Mouse (Mus musculus) ES-Bruce4 (cell line): ENCODE data around the gene Cfap97d2. TPM values are rescaled to one million over a fixed set of nuclear protein-coding genes. Genes with fewer than 3 reads are reported as not detected.

Experiments
- H3K27ac ChIP-seq: 2 replicates; pipeline ENCODE4 v1.5.1; 2012; ENCODE audit warnings: low read length, inconsistent platforms; ENCODE audit not compliant: insufficient read depth
- H3K27me3 ChIP-seq: 2 replicates; pipeline ENCODE4 v1.6.1; 2012; ENCODE audit warnings: mild to moderate bottlenecking, low read length, inconsistent platforms; ENCODE audit not compliant: control insufficient read depth, poor library complexity, insufficient read depth, severe bottlenecking
- H3K36me3 ChIP-seq: 2 replicates; pipeline ENCODE4 v1.6.1; 2012; ENCODE audit warnings: inconsistent platforms, mild to moderate bottlenecking, low read length, moderate library complexity; ENCODE audit not compliant: control insufficient read depth, poor library complexity, insufficient read depth, severe bottlenecking
- H3K4me1 ChIP-seq: one replicate; pipeline ENCODE4 v1.8.1; 2011; ENCODE audit warnings: low read length; ENCODE audit not compliant: control insufficient read depth, insufficient read depth
- H3K4me3 ChIP-seq: 2 replicates; pipeline ENCODE4 v1.5.1; 2011; ENCODE audit warnings: low read depth, mild to moderate bottlenecking, low read length
- H3K9ac ChIP-seq: 2 replicates; pipeline ENCODE4 v1.6.1; 2012; ENCODE audit warnings: low read depth, mild to moderate bottlenecking, inconsistent platforms; ENCODE audit not compliant: poor library complexity, severe bottlenecking
- H3K9me3 ChIP-seq: replicated peaks from 2 replicates; pipeline ENCODE4 v1.6.1; 2012; ENCODE audit warnings: mild to moderate bottlenecking, low read length, inconsistent platforms; ENCODE audit not compliant: control insufficient read depth, poor library complexity, insufficient read depth, severe bottlenecking
- CTCF ChIP-seq: IDR thresholded peaks from one replicate; pipeline ENCODE4 v1.8.1; 2011; ENCODE audit warnings: low read depth, low read length
- EP300 ChIP-seq: IDR thresholded peaks from 2 replicates; pipeline ENCODE4 v1.6.1; 2011; ENCODE audit warnings: low read depth, low read length; ENCODE audit not compliant: insufficient read depth
- POLR2A ChIP-seq: IDR thresholded peaks from one replicate; pipeline ENCODE4 v1.8.1; 2011; ENCODE audit warnings: low read length; ENCODE audit not compliant: insufficient read depth
- polyA plus RNA-seq: library from polyadenylated mRNA; stranded (reverse); fragments of >200 nt; gene quantifications from 2 replicates; pipeline ENCODE4 v1.2.4, GENCODE M21; 2011; ENCODE audit warnings: low read depth; ENCODE audit not compliant: missing spikeins, insufficient read depth, insufficient read length

The Cfap97d2 gene
- polyA plus RNA-seq, 1 experiment: not detected

DNA sequence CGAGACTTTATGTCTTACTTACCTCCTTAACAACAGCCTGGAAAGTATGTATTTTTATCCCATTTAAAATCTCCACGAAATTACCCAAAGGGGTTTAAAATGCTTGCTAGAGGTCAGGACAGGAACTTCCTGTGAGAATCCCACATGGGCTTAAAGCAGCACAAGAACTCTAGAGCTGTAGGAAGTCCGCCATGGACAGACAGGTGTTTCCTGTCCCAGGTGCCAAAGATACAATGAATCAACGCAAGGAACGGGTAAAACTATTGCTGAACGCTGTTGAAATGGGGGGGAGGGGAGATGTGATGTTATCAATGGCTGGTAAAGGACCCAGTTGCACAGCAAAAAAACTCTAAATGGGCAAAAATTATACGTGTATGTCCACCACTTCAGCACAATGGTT is 21.6 kb upstream of the Cfap97d2 start:
- Histone ChIP-seq H3K4me1 (no peaks in the 10 kb centered on the region), H3K9ac (no peak overlapping the region), H3K9me3 (no peaks in the 10 kb centered on the region), H3K36me3 (no peaks in the 10 kb centered on the region), H3K4me3 (no peak overlapping the region), H3K27ac (no peak overlapping the region), H3K27me3 (no peaks in the 10 kb centered on the region)
- no peak for TF ChIP-seq EP300
- TF ChIP-seq CTCF: no peak
- no peak for TF ChIP-seq POLR2A

DNA sequence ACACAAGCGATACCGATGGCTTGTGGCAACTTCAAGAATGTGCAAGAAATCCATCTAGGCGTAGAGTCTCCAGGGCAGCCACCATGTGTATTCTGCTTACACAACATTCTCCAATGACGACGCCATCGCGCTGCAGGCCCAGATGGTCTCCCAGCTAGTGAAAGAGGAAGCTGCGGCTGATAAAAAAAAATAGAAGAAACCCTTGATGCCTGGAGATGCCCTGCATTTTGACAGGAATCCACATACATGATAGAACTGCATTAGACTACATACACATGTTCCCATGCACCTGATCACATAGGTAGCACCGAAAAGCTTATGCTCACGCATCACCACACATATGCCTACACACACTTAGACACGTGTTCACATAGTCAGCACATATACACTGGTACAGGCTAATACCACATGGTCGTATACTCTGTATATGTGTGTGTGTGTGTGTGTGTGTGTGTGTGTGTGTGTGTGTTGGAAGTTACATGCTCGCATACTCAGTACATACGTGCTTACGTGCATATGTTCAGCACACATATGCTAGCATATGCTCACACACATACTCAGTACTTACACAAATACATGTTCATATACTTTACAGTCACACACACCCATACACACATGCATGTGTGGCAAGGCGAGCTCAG is 19.9 kb upstream of the Cfap97d2 start:
- Histone ChIP-seq H3K4me3 (no peak overlapping the region), H3K4me1 (no peaks in the 10 kb centered on the region), H3K9ac (no peak overlapping the region), H3K36me3 (no peaks in the 10 kb centered on the region), H3K27ac (no peak overlapping the region), H3K9me3 (no peaks in the 10 kb centered on the region), H3K27me3 (no peaks in the 10 kb centered on the region)
- TF ChIP-seq EP300 (no peak), POLR2A (no peak), CTCF (no peak)

DNA sequence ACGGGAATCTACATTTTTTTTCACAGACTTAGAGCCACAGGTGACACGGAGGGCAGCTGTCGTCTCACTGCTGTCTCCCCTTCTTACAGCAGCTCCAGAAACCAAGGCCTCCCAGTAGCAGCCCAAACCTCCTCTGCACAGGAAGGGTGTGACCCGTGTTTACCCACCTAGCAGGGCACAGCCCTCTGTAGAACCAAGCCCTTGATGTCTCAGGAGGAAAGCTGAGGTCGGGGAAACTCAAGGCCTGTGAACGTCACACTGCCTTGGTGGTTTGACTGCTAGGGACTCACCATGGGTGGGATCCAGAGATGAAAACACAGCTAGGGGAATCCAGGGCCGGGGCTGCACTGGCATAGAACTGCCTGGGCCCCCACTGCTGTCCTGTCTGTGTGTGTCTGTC is 19.3 kb upstream of the Cfap97d2 start:
- TF ChIP-seq POLR2A: no peak
- TF ChIP-seq EP300: no peak
- TF ChIP-seq CTCF: no peak
- no peak overlapping the region for H3K27ac ChIP-seq

DNA sequence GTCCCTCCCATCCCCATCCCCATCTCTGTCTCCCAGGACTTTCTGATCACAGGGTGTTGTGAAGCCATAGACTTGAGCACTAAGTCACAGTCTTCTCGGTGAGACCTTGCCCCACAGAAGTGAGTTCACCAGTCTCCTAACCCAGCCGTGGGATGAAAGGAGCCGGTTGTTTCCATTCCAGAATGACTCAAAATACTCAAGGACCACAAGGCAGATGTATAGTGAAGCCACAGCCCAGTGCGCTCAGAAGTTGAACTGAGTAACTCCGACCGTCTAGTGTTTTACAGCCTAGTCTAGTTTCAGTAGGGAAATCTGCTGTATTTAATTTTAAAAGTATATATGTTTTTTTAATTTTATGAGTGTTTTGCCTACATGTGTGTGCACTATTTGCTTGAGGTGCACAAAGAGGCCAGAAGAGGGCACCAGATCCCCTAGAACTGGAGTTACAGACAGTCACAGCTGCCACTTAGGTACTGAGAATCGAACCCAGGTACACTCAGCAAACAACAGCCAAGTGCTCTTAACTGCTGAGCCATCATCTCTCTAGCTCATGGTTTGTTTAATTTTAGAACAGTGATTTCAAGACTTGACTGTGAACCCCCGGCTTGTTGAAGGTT is 18.5 kb upstream of the Cfap97d2 start:
- H3K4me3 ChIP-seq: no peak overlapping the region
- no peaks in the 10 kb centered on the region for H3K36me3 ChIP-seq
- no peaks in the 10 kb centered on the region for H3K9me3 ChIP-seq
- H3K27me3 ChIP-seq: no peaks in the 10 kb centered on the region
- no peaks in the 10 kb centered on the region for H3K4me1 ChIP-seq
- H3K9ac ChIP-seq: no peak overlapping the region
- no peak overlapping the region for H3K27ac ChIP-seq
- TF ChIP-seq POLR2A (no peak), CTCF (peak; percentile 6)

More for the DNA sequence above, 19.3 kb upstream of the Cfap97d2 start:
- Histone ChIP-seq H3K9ac (no peak overlapping the region), H3K27me3 (no peaks in the 10 kb centered on the region), H3K9me3 (no peaks in the 10 kb centered on the region), H3K36me3 (no peaks in the 10 kb centered on the region), H3K4me1 (no peaks in the 10 kb centered on the region), H3K4me3 (no peak overlapping the region)

DNA sequence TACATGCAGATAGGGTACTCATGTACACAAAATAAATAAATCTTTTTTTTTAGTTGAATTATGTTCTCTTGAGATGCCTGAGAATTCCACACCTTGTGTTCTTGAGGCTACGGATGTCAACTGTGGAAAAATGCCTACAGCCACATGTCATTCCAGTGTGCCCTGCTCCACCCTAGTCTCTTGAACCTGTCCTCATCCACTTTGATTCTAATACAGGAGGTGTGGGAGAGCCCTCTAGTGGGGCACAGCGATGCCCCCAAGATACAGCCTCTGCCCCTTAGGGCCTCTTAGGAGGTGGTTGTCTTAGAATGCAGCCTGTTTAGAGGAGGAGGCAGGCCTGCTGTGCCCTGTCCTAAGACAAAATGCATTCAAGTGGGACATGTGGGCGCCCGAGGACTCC is 17.7 kb upstream of the Cfap97d2 start:
- Histone ChIP-seq H3K9me3 (no peaks in the 10 kb centered on the region), H3K27me3 (no peaks in the 10 kb centered on the region), H3K4me1 (no peaks in the 10 kb centered on the region), H3K27ac (no peak overlapping the region), H3K36me3 (no peaks in the 10 kb centered on the region), H3K4me3 (no peak overlapping the region), H3K9ac (no peak overlapping the region)
- TF ChIP-seq POLR2A: no peak
- peak; percentile 1 for TF ChIP-seq CTCF

DNA sequence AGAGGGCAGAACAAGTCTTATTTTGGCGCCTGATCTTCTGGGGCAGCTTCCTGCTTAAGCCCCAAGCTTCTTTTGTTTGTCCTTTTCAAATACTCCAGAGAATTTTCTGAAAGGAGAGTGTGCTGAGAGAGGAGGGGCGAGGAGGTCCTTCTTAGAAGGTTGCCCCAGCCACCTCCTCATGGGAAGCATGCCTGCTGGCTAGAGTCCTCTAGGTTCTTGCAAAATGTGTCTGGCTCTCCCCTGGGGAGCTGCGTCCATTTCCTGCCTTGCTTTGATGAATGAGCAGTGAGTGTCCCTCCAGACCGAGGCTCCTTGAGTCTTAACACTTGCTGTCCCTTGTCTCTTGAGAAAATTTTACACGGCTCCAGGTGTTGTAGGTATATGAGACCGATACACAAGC is 17.2 kb upstream of the Cfap97d2 start:
- Histone ChIP-seq H3K36me3 (no peaks in the 10 kb centered on the region), H3K27ac (no peak overlapping the region), H3K27me3 (no peaks in the 10 kb centered on the region), H3K9ac (no peak overlapping the region), H3K4me1 (no peaks in the 10 kb centered on the region), H3K9me3 (no peaks in the 10 kb centered on the region), H3K4me3 (no peak overlapping the region)
- TF ChIP-seq POLR2A (no peak), CTCF (no peak), EP300 (no peak)
